Mouse (Mus musculus): ENCODE data around the gene Cyp3a13.
"Not testable (repeated sequence)": the region's sequence is repeated elsewhere in the genome, so short reads cannot be mapped to it uniquely, and the experiment has no call there.

Cyp3a13 gene

GRCm38 (mm10) chr5:137921532-137921931, at the start of gene Cyp3a13:
Gene Cyp3a13 (minus strand): TSS chr5:137921619.
- Histone ChIP-seq H3K27me3 (ENCODE audit: control insufficient read depth, insufficient read depth, low read length, poor library complexity, severe bottlenecking) (no peaks in the 10 kb centered on the region), H3K36me3 (ENCODE audit: control insufficient read depth, insufficient read depth, low read length, poor library complexity, severe bottlenecking) (no peaks in the 10 kb centered on the region)
- no peak for DNase-seq (ENCODE audit: low read depth, low spot score)

- Histone ChIP-seq H3K27me3 (ENCODE audit: control insufficient read depth, insufficient read depth, low read length, poor library complexity, severe bottlenecking) (no peaks in the 10 kb centered on the region), H3K36me3 (ENCODE audit: control insufficient read depth, insufficient read depth, low read length, poor library complexity, severe bottlenecking) (no peaks in the 10 kb centered on the region)
- no peak for DNase-seq (ENCODE audit: low read depth, low spot score)
Measured at GRCm38 (mm10) chr5:137966492-137966891, 45.1 kb upstream of the Cyp3a13 start.

- Histone ChIP-seq H3K36me3 (ENCODE audit: control insufficient read depth, insufficient read depth, low read length, poor library complexity, severe bottlenecking) (no peaks in the 10 kb centered on the region), H3K27me3 (ENCODE audit: control insufficient read depth, insufficient read depth, low read length, poor library complexity, severe bottlenecking) (no peaks in the 10 kb centered on the region)
- no peak for DNase-seq (ENCODE audit: low read depth, low spot score)
Measured at GRCm38 (mm10) chr5:137962945-137963344, 41.5 kb upstream of the Cyp3a13 start, which contains the start of gene Gjc3. Gene Gjc3 (minus strand): TSS chr5:137963098.

GRCm38 (mm10) chr5:137956404-137956803, 35.0 kb upstream of the Cyp3a13 start:
- Histone ChIP-seq H3K27me3 (ENCODE audit: control insufficient read depth, insufficient read depth, low read length, poor library complexity, severe bottlenecking) (no peaks in the 10 kb centered on the region), H3K36me3 (ENCODE audit: control insufficient read depth, insufficient read depth, low read length, poor library complexity, severe bottlenecking) (no peaks in the 10 kb centered on the region)
- DNase-seq (ENCODE audit: low read depth, low spot score), result no peak

- no peaks in the 10 kb centered on the region for H3K36me3 ChIP-seq (ENCODE audit: control insufficient read depth, insufficient read depth, low read length, poor library complexity, severe bottlenecking)
- no peak for DNase-seq (ENCODE audit: low read depth, low spot score)
Measured at GRCm38 (mm10) chr5:137951218-137951617, 29.8 kb upstream of the Cyp3a13 start.

GRCm38 (mm10) chr5:137947303-137947702, 25.9 kb upstream of the Cyp3a13 start:
- H3K27me3 ChIP-seq (ENCODE audit: control insufficient read depth, insufficient read depth, low read length, poor library complexity, severe bottlenecking), result no peaks in the 10 kb centered on the region
- no peaks in the 10 kb centered on the region for H3K36me3 ChIP-seq (ENCODE audit: control insufficient read depth, insufficient read depth, low read length, poor library complexity, severe bottlenecking)
- DNase-seq (ENCODE audit: low read depth, low spot score), result no peak

More at GRCm38 (mm10) chr5:137951218-137951617, 29.8 kb upstream of the Cyp3a13 start:
- H3K27me3 ChIP-seq (ENCODE audit: control insufficient read depth, insufficient read depth, low read length, poor library complexity, severe bottlenecking), result no peaks in the 10 kb centered on the region

- H3K36me3 ChIP-seq (ENCODE audit: control insufficient read depth, insufficient read depth, low read length, poor library complexity, severe bottlenecking), result no peaks in the 10 kb centered on the region
- H3K27me3 ChIP-seq (ENCODE audit: control insufficient read depth, insufficient read depth, low read length, poor library complexity, severe bottlenecking), result no peaks in the 10 kb centered on the region
- DNase-seq (ENCODE audit: low read depth, low spot score), result no peak
Measured at GRCm38 (mm10) chr5:137943133-137943532, 21.7 kb upstream of the Cyp3a13 start.

- no peaks in the 10 kb centered on the region for H3K36me3 ChIP-seq (ENCODE audit: control insufficient read depth, insufficient read depth, low read length, poor library complexity, severe bottlenecking)
- no peak for DNase-seq (ENCODE audit: low read depth, low spot score)
- no peaks in the 10 kb centered on the region for H3K27me3 ChIP-seq (ENCODE audit: control insufficient read depth, insufficient read depth, low read length, poor library complexity, severe bottlenecking)
Measured at GRCm38 (mm10) chr5:137940948-137941347, 19.5 kb upstream of the Cyp3a13 start.

GRCm38 (mm10) chr5:137937238-137937637, 15.8 kb upstream of the Cyp3a13 start:
- no peak for DNase-seq (ENCODE audit: low read depth, low spot score)
- no peaks in the 10 kb centered on the region for H3K36me3 ChIP-seq (ENCODE audit: control insufficient read depth, insufficient read depth, low read length, poor library complexity, severe bottlenecking)

GRCm38 (mm10) chr5:137936486-137936885, 15.1 kb upstream of the Cyp3a13 start:
- H3K36me3 ChIP-seq (ENCODE audit: control insufficient read depth, insufficient read depth, low read length, poor library complexity, severe bottlenecking), result no peaks in the 10 kb centered on the region
- no peak for DNase-seq (ENCODE audit: low read depth, low spot score)
- no peaks in the 10 kb centered on the region for H3K27me3 ChIP-seq (ENCODE audit: control insufficient read depth, insufficient read depth, low read length, poor library complexity, severe bottlenecking)

More at GRCm38 (mm10) chr5:137937238-137937637, 15.8 kb upstream of the Cyp3a13 start:
- no peaks in the 10 kb centered on the region for H3K27me3 ChIP-seq (ENCODE audit: control insufficient read depth, insufficient read depth, low read length, poor library complexity, severe bottlenecking)

- H3K36me3 ChIP-seq (ENCODE audit: control insufficient read depth, insufficient read depth, low read length, poor library complexity, severe bottlenecking); H3K27me3 ChIP-seq (ENCODE audit: control insufficient read depth, insufficient read depth, low read length, poor library complexity, severe bottlenecking); DNase-seq (ENCODE audit: low read depth, low spot score): not testable (repeated sequence)
Measured at GRCm38 (mm10) chr5:137933934-137934333, 12.5 kb upstream of the Cyp3a13 start.

GRCm38 (mm10) chr5:137928439-137928838, 7.0 kb upstream of the Cyp3a13 start:
- no peak for DNase-seq (ENCODE audit: low read depth, low spot score)

GRCm38 (mm10) chr5:137922171-137922570, 752 bp upstream of the Cyp3a13 start:
- DNase-seq (ENCODE audit: low read depth, low spot score), result no peak
- Histone ChIP-seq H3K27me3 (ENCODE audit: control insufficient read depth, insufficient read depth, low read length, poor library complexity, severe bottlenecking) (no peaks in the 10 kb centered on the region), H3K36me3 (ENCODE audit: control insufficient read depth, insufficient read depth, low read length, poor library complexity, severe bottlenecking) (no peaks in the 10 kb centered on the region)

More at GRCm38 (mm10) chr5:137928439-137928838, 7.0 kb upstream of the Cyp3a13 start:
- Histone ChIP-seq H3K36me3 (ENCODE audit: control insufficient read depth, insufficient read depth, low read length, poor library complexity, severe bottlenecking) (no peaks in the 10 kb centered on the region), H3K27me3 (ENCODE audit: control insufficient read depth, insufficient read depth, low read length, poor library complexity, severe bottlenecking) (no peaks in the 10 kb centered on the region)

- Histone ChIP-seq H3K36me3 (ENCODE audit: control insufficient read depth, insufficient read depth, low read length, poor library complexity, severe bottlenecking) (no peaks in the 10 kb centered on the region), H3K27me3 (ENCODE audit: control insufficient read depth, insufficient read depth, low read length, poor library complexity, severe bottlenecking) (no peaks in the 10 kb centered on the region)
- DNase-seq (ENCODE audit: low read depth, low spot score), result no peak
Measured at GRCm38 (mm10) chr5:137915550-137915949, 5.9 kb downstream of the Cyp3a13 start.

- DNase-seq (ENCODE audit: low read depth, low spot score), result peak; percentile 8
- Histone ChIP-seq H3K36me3 (ENCODE audit: control insufficient read depth, insufficient read depth, low read length, poor library complexity, severe bottlenecking) (no peaks in the 10 kb centered on the region), H3K27me3 (ENCODE audit: control insufficient read depth, insufficient read depth, low read length, poor library complexity, severe bottlenecking) (no peaks in the 10 kb centered on the region)
Measured at GRCm38 (mm10) chr5:137914508-137914907, 6.9 kb downstream of the Cyp3a13 start.

- no peak for DNase-seq (ENCODE audit: low read depth, low spot score)
- Histone ChIP-seq H3K36me3 (ENCODE audit: control insufficient read depth, insufficient read depth, low read length, poor library complexity, severe bottlenecking) (no peaks in the 10 kb centered on the region), H3K27me3 (ENCODE audit: control insufficient read depth, insufficient read depth, low read length, poor library complexity, severe bottlenecking) (no peaks in the 10 kb centered on the region)
Measured at GRCm38 (mm10) chr5:137909564-137910262, 11.7 kb downstream of the Cyp3a13 start.

Measured in splenic B cell, adult 2 months (primary cell).